Mouse (Mus musculus) lung, postnatal 0 days (tissue): ENCODE measurements around the gene Vmp1. TPM values are rescaled to one million over a fixed set of nuclear protein-coding genes. Genes with fewer than 3 reads are reported as not detected.

Source experiments
- ATAC-seq: fragments of 200-750 bp; cut with Nextera tagmentation; 2 replicates; pipeline ENCODE4 v1.8.0; 2017; ENCODE audit warnings: moderate library complexity
- DNase-seq: peaks from one replicate; pipeline ENCODE4 v3.0.0-alpha.2; 2016; ENCODE audit warnings: low spot score
- H3K27ac ChIP-seq: fragments of 300-500 bp; sonication (generic); 2 replicates; pipeline ENCODE4 v1.5.1; 2014; ENCODE audit warnings: antibody characterized with exemption, mild to moderate bottlenecking, low read length, mixed read lengths
- H3K27me3 ChIP-seq: fragments of 300-500 bp; sonication (generic); replicated peaks from 2 replicates; pipeline ENCODE4 v1.6.1; 2014; ENCODE audit warnings: low read length, mixed read lengths; ENCODE audit not compliant: insufficient read depth
- H3K36me3 ChIP-seq: fragments of 300-500 bp; sonication (generic); 2 replicates; pipeline ENCODE4 v1.6.1; 2014; ENCODE audit warnings: low read length, mixed read lengths; ENCODE audit not compliant: insufficient read depth
- H3K4me1 ChIP-seq: fragments of 300-500 bp; sonication (generic); 2 replicates; pipeline ENCODE4 v1.6.1; 2014; ENCODE audit warnings: antibody characterized with exemption, low read depth, low read length, mixed read lengths; ENCODE audit not compliant: insufficient read depth
- H3K4me2 ChIP-seq: fragments of 300-500 bp; sonication (generic); replicated peaks from 2 replicates; pipeline ENCODE4 v1.6.1; 2014; ENCODE audit warnings: low read depth, mild to moderate bottlenecking, low read length, moderate library complexity, mixed read lengths
- H3K4me3 ChIP-seq: fragments of 300-500 bp; sonication (generic); 2 replicates; pipeline ENCODE4 v1.5.1; 2014; ENCODE audit warnings: low read depth, low read length
- H3K9ac ChIP-seq: fragments of 300-500 bp; sonication (generic); replicated peaks from 2 replicates; pipeline ENCODE4 v1.6.1; 2014; ENCODE audit warnings: low read depth, mild to moderate bottlenecking
- H3K9me3 ChIP-seq: fragments of 300-500 bp; sonication (generic); 2 replicates; pipeline ENCODE4 v1.6.1; 2016; ENCODE audit warnings: low read length, mixed read lengths
- CTCF ChIP-seq: IDR thresholded peaks from 2 replicates; pipeline ENCODE4 v1.5.1; 2016; ENCODE audit warnings: antibody characterized with exemption, mild to moderate bottlenecking
- EP300 ChIP-seq: IDR thresholded peaks from 2 replicates; pipeline ENCODE4 v1.6.1; 2016; ENCODE audit warnings: antibody characterized with exemption, mild to moderate bottlenecking, control low read depth
- WGBS: fragments of 180-500 bp; shearing (Covaris S2); extraction: QIAGEN DNeasy Blood & Tissue Kit; methylation state at CpG from one replicate; pipeline ENCODE4 v1.1.7; 2014; 5-methylcytosine and 5-hydroxymethylcytosine counted together
- polyA plus RNA-seq: library from polyadenylated mRNA; unstranded; fragments of >200 nt; fragmentation: Nextera tagmentation; extraction: Ambion mirVana; gene quantifications from 2 replicates; pipeline ENCODE4 v1.2.1, GENCODE M21; 2015

Vmp1 gene
- polyA plus RNA-seq, 1 experiment from 2014 or later: 181 TPM

GRCm38 (mm10) chr11:86667553-86667952 is 16.1 kb downstream of the Vmp1 start:
- H3K4me3 ChIP-seq: no peak overlapping the region
- no peak for DNase-seq
- ATAC-seq: no peak
- TF ChIP-seq EP300: no peak
- TF ChIP-seq CTCF: no peak
- H3K27ac ChIP-seq: no peak overlapping the region
- 93% methylated on average over 2 of the region's 2 CpGs for WGBS
- no peaks in the 10 kb centered on the region; the same call in 1 of the 2 replicates for H3K36me3 ChIP-seq
- H3K27me3 ChIP-seq: no peaks in the 10 kb centered on the region
- H3K9ac ChIP-seq: no peak overlapping the region
- H3K4me2 ChIP-seq: no peak overlapping the region
- H3K4me1 ChIP-seq: no peaks in the 10 kb centered on the region
- H3K9me3 ChIP-seq: no peaks in the 10 kb centered on the region

- no peaks in the 10 kb centered on the region for H3K9me3 ChIP-seq
- no peak for ATAC-seq
- no peak overlapping the region for H3K4me3 ChIP-seq
- TF ChIP-seq CTCF: no peak
- no peak for TF ChIP-seq EP300
- H3K9ac ChIP-seq: no peak overlapping the region
- no peaks in the 10 kb centered on the region for H3K27me3 ChIP-seq
- DNase-seq: no peak
- no peak overlapping the region for H3K4me2 ChIP-seq
- H3K4me1 ChIP-seq: no peaks in the 10 kb centered on the region
- H3K36me3 ChIP-seq: no peaks in the 10 kb centered on the region; the same call in 1 of the 2 replicates
- no peak overlapping the region for H3K27ac ChIP-seq
- WGBS: 91% methylated on average over 3 of the region's 3 CpGs
Observed at GRCm38 (mm10) chr11:86664406-86664805, 19.2 kb downstream of the Vmp1 start.

GRCm38 (mm10) chr11:86663977-86664376 is 19.7 kb downstream of the Vmp1 start:
- no peak for TF ChIP-seq EP300
- Histone ChIP-seq H3K4me3 (no peak overlapping the region), H3K4me1 (no peaks in the 10 kb centered on the region), H3K4me2 (no peak overlapping the region), H3K9me3 (no peaks in the 10 kb centered on the region), H3K27me3 (no peaks in the 10 kb centered on the region), H3K36me3 (no peaks in the 10 kb centered on the region; the same call in 1 of the 2 replicates), H3K27ac (no peak overlapping the region), H3K9ac (no peak overlapping the region)
- no peak for ATAC-seq
- DNase-seq: no peak

- ATAC-seq (no peak), DNase-seq (no peak)
- Histone ChIP-seq H3K27ac (no peak overlapping the region), H3K4me1 (no peaks in the 10 kb centered on the region), H3K36me3 (no peaks in the 10 kb centered on the region; the same call in 1 of the 2 replicates), H3K9me3 (no peaks in the 10 kb centered on the region), H3K4me3 (no peak overlapping the region), H3K9ac (no peak overlapping the region), H3K4me2 (no peak overlapping the region), H3K27me3 (no peaks in the 10 kb centered on the region)
- 91% methylated on average over 8 of the region's 8 CpGs for WGBS
- TF ChIP-seq CTCF (no peak), EP300 (no peak)
Observed at GRCm38 (mm10) chr11:86662986-86663895, 20.4 kb downstream of the Vmp1 start.

- H3K4me2 ChIP-seq: no peak overlapping the region
- ATAC-seq (no peak), DNase-seq (no peak)
- H3K9me3 ChIP-seq: no peaks in the 10 kb centered on the region
- H3K36me3 ChIP-seq: no peaks in the 10 kb centered on the region
- no peaks in the 10 kb centered on the region for H3K27me3 ChIP-seq
- H3K9ac ChIP-seq: no peak overlapping the region
- H3K27ac ChIP-seq: no peak overlapping the region
- TF ChIP-seq CTCF: no peak
- no peak for TF ChIP-seq EP300
- no peaks in the 10 kb centered on the region for H3K4me1 ChIP-seq
- no peak overlapping the region for H3K4me3 ChIP-seq
Observed at GRCm38 (mm10) chr11:86657863-86658262, 25.8 kb downstream of the Vmp1 start.

GRCm38 (mm10) chr11:86656849-86657567 is 26.6 kb downstream of the Vmp1 start:
- H3K27ac ChIP-seq: no peak overlapping the region

More at GRCm38 (mm10) chr11:86656849-86657567, 26.6 kb downstream of the Vmp1 start:
- DNase-seq (no peak), ATAC-seq (no peak)
- no peaks in the 10 kb centered on the region for H3K27me3 ChIP-seq
- TF ChIP-seq EP300 (no peak), CTCF (no peak)
- H3K4me2 ChIP-seq: no peak overlapping the region
- no peaks in the 10 kb centered on the region for H3K9me3 ChIP-seq
- no peaks in the 10 kb centered on the region for H3K4me1 ChIP-seq
- H3K4me3 ChIP-seq: no peak overlapping the region
- H3K36me3 ChIP-seq: no peaks in the 10 kb centered on the region
- 77% methylated on average over 4 of the region's 4 CpGs for WGBS
- H3K9ac ChIP-seq: no peak overlapping the region
